Mouse (Mus musculus) urinary bladder, adult 2 months (tissue): ENCODE data around the gene Popdc3. TPM values are rescaled to one million over a fixed set of nuclear protein-coding genes. Genes with fewer than 3 reads are reported as not detected.
"Not testable (repeated sequence)": the region's sequence is repeated elsewhere in the genome, so short reads cannot be mapped to it uniquely, and the experiment has no call there.

ENCODE experiments used
- DNase-seq: peaks from one replicate; pipeline ENCODE4 v3.0.0; 2022; ENCODE audit warnings: low spot score
- polyA plus RNA-seq: library from polyadenylated mRNA; depleted of rRNA; stranded (reverse); fragments of >200 nt; gene quantifications from 2 replicates; pipeline ENCODE4 v1.2.3, GENCODE M21; 2012; rRNA removed

Gene Popdc3
- polyA plus RNA-seq = 7.4 and 8.1 TPM in 2 replicates

GRCm38 (mm10) chr10:45177798-45178197, at the start of gene Popdc3:
Gene Popdc3 (plus strand): TSS chr10:45178098.
- DNase-seq = not testable (repeated sequence)

DNA sequence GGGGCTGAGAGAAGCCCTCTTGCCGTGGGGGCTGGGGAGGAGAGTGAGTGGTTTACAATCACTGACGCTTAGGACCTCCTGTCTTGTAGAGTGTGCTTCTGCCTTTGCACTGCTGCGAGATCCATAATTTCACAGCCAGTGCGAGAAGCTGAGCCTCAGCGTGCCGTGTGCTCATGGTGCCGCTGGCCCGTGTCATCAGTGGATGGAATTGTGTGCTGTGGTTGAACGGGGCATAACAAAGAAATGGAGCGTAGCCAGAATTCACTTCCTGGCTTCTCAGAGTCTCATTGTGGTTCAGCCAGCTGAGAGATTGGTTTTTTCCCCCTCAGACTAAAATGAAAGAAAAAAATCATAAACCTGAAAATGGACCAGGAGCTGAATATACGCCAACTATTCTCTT, 48.8 kb upstream of the Popdc3 start:
- DNase-seq = no peak

GRCm38 (mm10) chr10:45130004-45130403, 47.9 kb upstream of the Popdc3 start:
- DNase-seq = no peak

GRCm38 (mm10) chr10:45132371-45132770, 45.5 kb upstream of the Popdc3 start:
- DNase-seq = no peak

- no peak for DNase-seq
Measured at GRCm38 (mm10) chr10:45136806-45137205, 41.1 kb upstream of the Popdc3 start.

DNA sequence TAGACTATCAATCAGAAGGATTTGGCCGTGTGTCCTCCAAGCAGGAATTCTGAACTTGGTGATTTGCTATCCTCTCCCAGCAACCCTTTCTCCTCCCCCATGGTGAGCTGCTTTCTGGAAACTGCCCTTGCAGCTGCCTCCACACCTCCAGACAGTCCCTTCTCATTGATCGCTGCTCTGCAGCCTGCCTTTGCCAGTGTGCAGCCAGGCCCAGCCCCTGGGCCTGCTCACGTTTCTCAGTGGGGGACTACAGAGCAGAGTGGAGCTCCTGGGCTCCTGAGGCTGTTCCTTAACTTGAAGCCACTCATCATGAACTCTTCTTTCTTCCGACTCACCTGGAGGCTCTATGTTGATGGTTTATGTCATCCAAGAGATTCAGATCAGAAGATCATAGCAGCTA, 38.0 kb upstream of the Popdc3 start:
- DNase-seq = no peak

- no peak for DNase-seq
Measured at GRCm38 (mm10) chr10:45140474-45141212, 37.3 kb upstream of the Popdc3 start.

- DNase-seq = no peak
Measured at GRCm38 (mm10) chr10:45142359-45142758, 35.5 kb upstream of the Popdc3 start.

- DNase-seq = no peak
Measured at GRCm38 (mm10) chr10:45144038-45144817, 33.7 kb upstream of the Popdc3 start.

DNA sequence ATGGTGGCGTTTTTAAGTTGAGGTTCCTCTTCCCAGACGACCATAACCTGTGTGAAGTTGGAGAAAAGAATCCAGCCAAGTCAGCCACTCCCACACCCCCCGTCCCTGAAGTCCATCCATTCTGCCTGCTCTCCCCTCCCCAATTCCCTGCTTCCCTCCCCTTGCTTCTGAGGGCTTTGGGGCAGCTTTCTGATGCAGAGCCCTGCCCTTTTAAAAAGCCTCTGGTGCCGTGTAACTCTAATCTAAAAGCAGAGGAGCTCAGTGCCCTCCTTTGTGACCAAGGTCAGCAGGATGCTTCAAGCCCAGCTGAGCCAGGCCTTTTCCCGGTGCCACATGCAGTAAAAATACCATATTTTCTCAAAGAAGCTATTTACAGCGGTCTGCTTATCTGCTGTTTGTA, 31.1 kb upstream of the Popdc3 start:
- no peak for DNase-seq

- no peak for DNase-seq
Measured at GRCm38 (mm10) chr10:45151137-45151536, 26.8 kb upstream of the Popdc3 start.

DNA sequence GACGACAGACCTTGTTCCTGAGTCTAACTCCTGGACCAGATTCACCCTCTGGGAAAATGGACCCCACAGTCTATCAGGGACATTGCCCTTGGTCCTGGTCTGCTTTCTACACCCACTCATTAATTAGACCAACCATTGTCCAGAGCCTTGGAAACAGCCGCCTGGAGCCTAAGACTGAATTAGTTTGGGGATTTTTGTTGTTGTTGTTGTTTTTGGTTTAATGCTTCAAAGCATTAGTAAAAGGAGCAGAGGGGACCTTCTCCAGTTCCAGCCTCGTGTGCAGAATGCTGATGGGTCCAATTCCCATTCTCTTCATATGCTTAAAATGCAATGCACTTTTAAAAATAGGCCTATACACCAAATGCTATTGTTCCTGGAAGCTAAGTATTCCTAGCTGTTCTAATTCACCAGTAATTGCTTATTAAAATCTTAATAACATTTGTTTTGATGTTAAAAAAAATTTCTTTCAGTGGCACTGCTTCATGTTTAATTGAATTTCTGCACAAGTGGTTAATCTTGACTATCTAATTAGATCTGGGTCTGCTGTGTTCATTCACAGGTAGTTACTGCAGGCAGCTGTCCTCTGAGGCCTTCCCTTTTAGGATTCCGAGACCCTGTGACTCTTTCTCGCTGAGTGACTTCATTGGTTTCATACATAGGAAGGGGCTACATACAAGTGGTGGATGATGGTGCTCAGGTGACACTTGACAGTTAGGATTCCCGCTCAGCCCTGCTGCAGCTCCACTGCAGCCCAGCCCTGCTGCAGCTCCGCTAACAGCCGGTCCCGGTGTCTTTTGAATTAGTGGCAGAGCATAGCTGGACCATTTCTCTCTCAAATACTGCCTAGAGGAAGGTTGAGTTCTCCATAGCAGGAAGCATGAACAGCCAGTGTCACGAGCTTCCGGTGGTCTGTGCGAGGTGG, 25.9 kb upstream of the Popdc3 start:
- DNase-seq = no peak

DNA sequence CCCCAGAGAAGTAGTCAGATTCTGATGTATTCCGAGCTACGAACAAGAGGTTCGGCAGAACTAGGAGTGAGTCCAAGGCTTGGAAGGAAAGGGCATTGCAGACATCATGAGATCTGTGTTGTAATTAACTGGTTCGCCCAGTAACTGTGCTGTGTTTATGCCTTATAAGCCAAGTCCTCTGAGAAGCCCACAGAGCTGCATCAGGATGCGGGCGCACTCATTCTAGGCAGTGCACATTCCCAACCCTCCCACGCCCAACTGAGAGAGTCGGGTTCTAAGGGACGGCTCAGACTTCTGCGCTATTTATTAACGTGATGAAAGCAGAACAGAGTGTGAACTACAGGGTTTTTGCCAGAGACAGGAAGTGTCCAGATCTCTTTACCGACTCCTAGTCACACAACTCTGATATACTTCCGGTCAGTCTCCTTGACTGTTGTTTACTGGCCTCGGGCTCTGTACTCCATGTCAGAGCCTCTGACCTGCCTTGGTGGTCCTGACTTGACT, 23.3 kb upstream of the Popdc3 start:
- DNase-seq = no peak

DNA sequence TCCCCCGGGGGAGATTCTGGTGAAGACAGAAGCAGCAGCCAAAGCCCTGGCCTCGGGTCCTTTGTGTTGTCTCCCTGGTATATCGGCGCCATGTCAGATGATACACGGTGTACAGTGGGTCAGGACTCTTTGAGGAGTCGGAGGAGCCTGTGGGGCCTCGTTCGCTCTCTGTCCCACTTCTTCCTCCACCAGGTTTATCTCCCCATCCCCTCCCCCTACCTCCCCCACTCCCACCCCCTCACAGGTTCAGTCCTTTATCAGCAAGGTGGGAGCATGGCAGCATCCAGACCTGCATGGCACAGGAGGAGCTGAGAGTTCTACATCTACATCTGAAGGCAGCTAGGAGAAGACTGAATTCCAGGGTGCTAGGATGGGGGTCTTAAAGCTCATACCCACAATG, 12.0 kb upstream of the Popdc3 start:
- DNase-seq = no peak

DNA sequence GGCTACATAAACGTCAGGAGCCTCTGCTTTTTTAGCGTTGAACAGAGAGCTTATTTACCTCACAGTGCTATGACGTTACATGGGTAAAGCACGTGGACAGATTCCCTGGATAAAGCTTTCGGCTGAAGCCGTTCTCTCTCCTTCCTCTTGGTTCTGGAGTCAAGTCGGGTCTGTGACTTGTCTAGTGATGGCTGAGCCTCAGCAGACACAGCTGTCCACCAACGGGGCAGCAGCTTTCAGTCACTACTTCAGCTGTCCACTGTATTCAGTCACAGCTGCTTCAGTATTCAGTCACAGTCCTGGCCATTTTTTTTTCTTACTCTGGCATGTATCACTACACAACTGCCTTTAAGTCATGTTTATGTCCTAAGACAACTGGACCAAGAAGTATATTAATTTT, 4.0 kb upstream of the Popdc3 start:
- no peak for DNase-seq

GRCm38 (mm10) chr10:45174345-45174744, 3.6 kb upstream of the Popdc3 start:
- no peak for DNase-seq

DNA sequence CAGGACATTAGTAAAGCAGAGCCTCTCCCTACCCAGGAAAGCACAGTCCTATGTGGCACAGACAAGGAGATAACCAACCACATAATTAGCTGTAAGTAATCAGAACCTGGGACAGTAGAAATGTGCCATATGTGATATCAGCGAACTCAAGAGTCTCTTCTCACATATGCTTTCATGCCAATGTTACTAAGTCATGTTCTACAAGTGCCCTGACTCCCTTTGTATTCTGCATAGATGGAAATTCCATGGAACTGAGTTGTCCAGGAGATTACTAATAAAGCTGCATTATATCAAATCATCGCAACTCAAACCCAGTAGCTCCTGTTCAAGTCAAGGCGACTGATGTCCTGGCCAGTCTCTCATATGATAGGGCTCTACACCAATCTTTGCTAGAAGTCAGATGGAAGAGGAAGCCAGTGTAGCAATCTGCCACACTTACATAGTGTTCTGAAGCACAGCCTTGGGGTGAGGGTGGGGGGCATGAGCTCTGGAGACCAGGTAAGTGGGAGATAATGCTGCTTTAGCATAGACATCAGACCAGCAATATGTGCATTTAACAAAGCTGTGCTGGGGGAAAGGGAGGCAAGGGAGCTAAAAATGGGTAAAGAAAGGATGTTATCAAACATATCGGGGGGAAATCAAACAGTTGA, 2.9 kb downstream of the Popdc3 start:
- DNase-seq = no peak

DNA sequence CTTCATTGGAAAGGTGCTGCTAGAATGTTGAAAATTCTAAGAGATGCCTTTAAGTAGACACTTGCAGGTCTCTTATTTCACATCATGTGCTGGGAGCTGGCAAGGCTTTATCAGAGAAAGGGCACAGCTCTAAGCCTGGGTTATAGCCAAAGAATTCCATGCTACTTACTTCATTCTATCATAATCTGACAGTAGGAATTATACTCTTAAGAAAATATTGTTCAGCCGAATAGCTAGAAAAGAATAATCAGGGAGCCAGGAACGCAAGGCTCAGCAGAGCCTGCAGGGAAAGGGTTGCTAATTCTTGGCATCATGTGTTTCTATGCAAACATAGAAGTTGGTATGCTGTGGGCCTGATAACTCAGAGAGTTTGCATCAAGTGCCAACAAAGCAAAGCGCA, 3.4 kb downstream of the Popdc3 start:
- no peak for DNase-seq

- no peak for DNase-seq
Measured at GRCm38 (mm10) chr10:45185457-45185856, 7.6 kb downstream of the Popdc3 start.

GRCm38 (mm10) chr10:45193330-45194310, 15.7 kb downstream of the Popdc3 start:
- DNase-seq = no peak
